Mouse (Mus musculus): ENCODE data around the gene Gabpb2. TPM values are rescaled to one million over a fixed set of nuclear protein-coding genes. Genes with fewer than 3 reads are reported as not detected.
A peak's percentile ranks its signal among the peaks of the same experiment; 100 is the strongest.

Gabpb2 gene
- total RNA-seq, 2 experiments from 2014 or later = 29.3 to 43.1 TPM

GRCm38 (mm10) chr3:95199101-95199500 is 18.6 kb downstream of the Gabpb2 start:
- no peak for ATAC-seq (replicated peaks; ENCODE audit: poor library complexity)

- no peak for ATAC-seq (replicated peaks; ENCODE audit: poor library complexity)
These were observed 21.9 kb downstream of the Gabpb2 start for GRCm38 (mm10) chr3:95195772-95196171.

GRCm38 (mm10) chr3:95194721-95195135 is 23.0 kb downstream of the Gabpb2 start:
- ATAC-seq (replicated peaks; ENCODE audit: poor library complexity) = no peak

GRCm38 (mm10) chr3:95186888-95187287 is 30.8 kb downstream of the Gabpb2 start:
- ATAC-seq (replicated peaks; ENCODE audit: poor library complexity) = no peak

- ATAC-seq (replicated peaks; ENCODE audit: poor library complexity) = no peak
These were observed 31.6 kb downstream of the Gabpb2 start for GRCm38 (mm10) chr3:95186100-95186499.

GRCm38 (mm10) chr3:95184796-95185577 is 32.7 kb downstream of the Gabpb2 start:
- ATAC-seq (replicated peaks; ENCODE audit: poor library complexity) = no peak

GRCm38 (mm10) chr3:95181841-95182240 is 35.9 kb downstream of the Gabpb2 start:
- ATAC-seq (replicated peaks; ENCODE audit: poor library complexity) = no peak

- no peak for ATAC-seq (replicated peaks; ENCODE audit: poor library complexity)
These were observed 37.8 kb downstream of the Gabpb2 start for GRCm38 (mm10) chr3:95179890-95180289.

GRCm38 (mm10) chr3:95178948-95179347 is 38.8 kb downstream of the Gabpb2 start:
- ATAC-seq (replicated peaks; ENCODE audit: poor library complexity) = no peak

- ATAC-seq (replicated peaks; ENCODE audit: poor library complexity) = no peak
These were observed 40.1 kb downstream of the Gabpb2 start for GRCm38 (mm10) chr3:95177583-95177982.

GRCm38 (mm10) chr3:95176500-95176899 is 41.2 kb downstream of the Gabpb2 start:
- no peak for ATAC-seq (replicated peaks; ENCODE audit: poor library complexity)

- peak; percentile 94 for ATAC-seq (replicated peaks; ENCODE audit: poor library complexity)
These were observed 43.6 kb downstream of the Gabpb2 start for GRCm38 (mm10) chr3:95174011-95174592.

GRCm38 (mm10) chr3:95173256-95173949 is 44.3 kb downstream of the Gabpb2 start:
- peak; percentile 18 for ATAC-seq (replicated peaks; ENCODE audit: poor library complexity)

GRCm38 (mm10) chr3:95172526-95173255 is 45.0 kb downstream of the Gabpb2 start:
- ATAC-seq (replicated peaks; ENCODE audit: poor library complexity) = no peak

- ATAC-seq (replicated peaks; ENCODE audit: poor library complexity) = no peak
These were observed 46.6 kb downstream of the Gabpb2 start for GRCm38 (mm10) chr3:95171105-95171504.

GRCm38 (mm10) chr3:95169996-95170395 is 47.7 kb downstream of the Gabpb2 start:
- ATAC-seq (replicated peaks; ENCODE audit: poor library complexity) = no peak

GRCm38 (mm10) chr3:95164840-95165239 is 52.9 kb downstream of the Gabpb2 start:
- ATAC-seq (replicated peaks; ENCODE audit: poor library complexity) = no peak

- no peak for ATAC-seq (replicated peaks; ENCODE audit: poor library complexity)
These were observed 53.5 kb downstream of the Gabpb2 start for GRCm38 (mm10) chr3:95164256-95164550.

GRCm38 (mm10) chr3:95163419-95164255 is 54.1 kb downstream of the Gabpb2 start:
- no peak for ATAC-seq (replicated peaks; ENCODE audit: poor library complexity)

- ATAC-seq (replicated peaks; ENCODE audit: poor library complexity) = no peak
These were observed 55.4 kb downstream of the Gabpb2 start for GRCm38 (mm10) chr3:95162345-95162628.

Measured in megakaryocyte progenitor cell, adult 5-6 weeks (primary cell).